Mouse (Mus musculus): ENCODE measurements around the gene Vasp. TPM values are rescaled to one million over a fixed set of nuclear protein-coding genes. Genes with fewer than 3 reads are reported as not detected.

The Vasp gene
- polyA plus RNA-seq, 1 experiment, result 194 TPM

DNA sequence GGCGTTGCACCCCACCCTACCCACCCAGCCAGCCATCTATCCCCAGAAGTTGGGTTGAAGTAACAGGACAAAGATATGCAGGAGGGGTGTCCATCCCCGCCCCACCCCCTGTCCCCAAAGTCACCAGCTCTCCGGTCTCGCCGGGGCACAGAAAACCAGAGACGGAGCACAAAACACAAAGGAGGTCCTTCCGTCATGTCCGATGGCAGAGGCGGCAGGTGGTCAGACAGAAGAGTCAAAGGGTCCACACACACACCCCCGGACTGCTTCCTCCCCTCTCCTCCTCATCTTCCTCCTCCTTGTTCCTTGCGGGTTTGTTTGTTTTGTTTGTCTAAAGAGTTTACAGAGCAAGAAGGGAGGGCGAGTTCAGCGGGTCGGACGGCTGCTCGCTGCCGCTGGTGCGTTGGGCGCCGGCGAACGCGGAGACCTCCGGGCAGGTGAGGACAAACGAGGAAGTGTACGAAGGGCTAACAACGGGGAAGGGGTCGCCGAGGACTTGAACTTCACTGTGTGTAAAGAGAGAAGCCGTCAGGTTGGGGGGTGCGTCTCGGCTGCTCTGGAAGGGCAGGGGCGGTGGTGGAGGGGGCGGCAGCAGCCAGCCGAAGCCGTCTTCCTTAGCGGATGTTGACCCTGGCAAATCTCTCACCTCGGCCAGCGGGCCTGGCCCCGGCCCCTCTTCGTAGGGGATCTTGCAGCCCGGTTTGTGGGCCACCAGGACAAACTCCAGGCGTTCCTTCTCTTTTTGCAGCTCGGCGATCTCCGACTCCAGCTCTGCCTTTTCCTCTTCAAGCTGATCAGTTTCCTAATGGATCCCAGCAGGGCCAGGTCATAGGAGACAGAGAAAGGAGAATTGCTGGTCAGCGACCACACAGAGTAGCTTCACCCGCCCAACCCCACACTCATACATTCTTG lies 33.1 kb upstream of the Vasp start:
- Histone ChIP-seq H3K4me1 (ENCODE audit: control insufficient read depth, insufficient read depth, low read length) (peaks cover 5% of the 10 kb centered on the region), H3K4me3 (replicated peaks; ENCODE audit: extremely low read depth, low read depth, low read length) (peak overlapping the region; percentile 31)
- TF ChIP-seq CTCF (IDR thresholded peaks at IDR 0.05; ENCODE audit: insufficient read depth, low read length), result no peak
- TF ChIP-seq POLR2A (IDR thresholded peaks at IDR 0.05; ENCODE audit: borderline replicate concordance, extremely low read depth, low read depth, low read length), result no peak
- 14% methylated on average over 48 of the region's 48 CpGs for WGBS
- no peak for DNase-seq

DNA sequence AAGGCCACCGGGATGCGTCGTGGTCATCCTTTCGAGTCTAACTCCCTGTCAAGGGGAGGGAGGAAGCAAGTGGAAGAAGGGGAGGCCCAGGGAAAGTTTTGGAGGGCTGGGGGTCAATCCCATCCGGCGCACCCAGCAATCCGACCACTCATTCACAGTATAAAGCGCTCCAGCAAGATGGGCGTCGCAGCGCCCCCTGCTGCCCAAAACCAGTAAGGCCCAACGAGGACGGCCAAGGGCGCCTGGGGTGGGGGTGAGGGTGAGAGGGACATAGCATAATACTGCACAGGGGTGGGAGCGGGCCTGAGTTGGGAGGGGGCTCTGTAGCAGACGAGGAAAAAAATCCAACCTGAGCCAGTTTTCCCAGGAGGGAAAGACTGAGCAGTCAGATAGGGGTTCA lies 32.2 kb upstream of the Vasp start:
- no peak overlapping the region for H3K4me3 ChIP-seq (replicated peaks; ENCODE audit: extremely low read depth, low read depth, low read length)
- WGBS, result 4% methylated on average over 16 of the region's 16 CpGs

DNA sequence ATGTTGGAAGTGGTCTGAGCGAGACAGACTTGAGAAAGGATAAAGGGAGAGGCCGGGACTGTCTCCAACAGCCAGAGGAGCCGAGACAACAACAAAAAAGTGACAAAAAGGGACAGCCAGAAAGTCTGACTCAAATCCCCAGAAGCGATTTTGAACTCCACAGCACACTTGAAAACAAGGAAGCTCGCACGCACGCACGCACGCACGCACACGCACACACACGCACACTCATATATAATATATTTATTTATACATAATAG lies 31.4 kb upstream of the Vasp start:
- no peak overlapping the region for H3K4me3 ChIP-seq (replicated peaks; ENCODE audit: extremely low read depth, low read depth, low read length)
- no peak for TF ChIP-seq CTCF (IDR thresholded peaks at IDR 0.05; ENCODE audit: insufficient read depth, low read length)
- no peak for TF ChIP-seq POLR2A (IDR thresholded peaks at IDR 0.05; ENCODE audit: borderline replicate concordance, extremely low read depth, low read depth, low read length)
- 84% methylated on average over 12 of the region's 12 CpGs for whole genome bisulfite sequencing

More for the DNA sequence above, 32.2 kb upstream of the Vasp start:
- peak; percentile 80 for DNase-seq
- TF ChIP-seq POLR2A (IDR thresholded peaks at IDR 0.05; ENCODE audit: borderline replicate concordance, extremely low read depth, low read depth, low read length) (no peak), CTCF (IDR thresholded peaks at IDR 0.05; ENCODE audit: insufficient read depth, low read length) (peak; percentile 73)
- peaks cover 2% of the 10 kb centered on the region for H3K4me1 ChIP-seq (ENCODE audit: control insufficient read depth, insufficient read depth, low read length)

DNA sequence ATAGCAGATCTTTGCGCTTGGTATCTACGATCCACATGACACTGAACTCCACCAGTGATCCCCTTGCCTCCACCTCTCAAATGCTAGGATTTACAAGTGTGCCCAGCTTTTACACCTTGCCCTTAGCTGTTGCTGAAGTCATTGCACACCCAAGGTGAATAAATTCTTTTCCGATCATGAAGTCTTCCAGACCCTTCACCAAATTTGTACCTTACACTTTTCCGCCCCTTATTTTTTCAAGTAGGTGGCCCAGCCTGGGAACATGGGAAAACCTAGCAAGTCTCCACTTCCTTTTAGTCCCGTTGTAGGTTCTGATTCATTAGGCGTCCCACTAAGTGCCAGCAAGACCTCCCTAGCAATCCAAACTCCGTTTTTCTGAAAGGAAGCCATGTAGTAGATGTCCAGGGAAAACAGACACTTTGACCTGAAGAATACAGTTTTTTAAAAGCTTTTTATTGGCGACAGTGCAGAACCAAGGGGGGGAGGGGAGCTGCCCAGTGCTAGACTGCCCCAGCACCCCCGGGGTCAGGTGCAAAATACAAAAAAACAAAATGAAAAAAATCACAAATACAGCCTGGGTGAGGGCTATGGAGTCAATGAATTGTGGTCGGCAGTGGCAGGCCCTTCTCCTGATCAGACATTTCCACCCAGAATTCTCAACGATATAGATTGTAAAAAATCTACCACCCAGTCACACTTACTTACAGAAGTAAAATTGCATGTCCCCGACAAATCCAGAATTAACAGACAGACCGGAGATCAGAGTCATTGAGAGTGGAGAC lies 30.8 kb upstream of the Vasp start:
- no peak for DNase-seq
- no peaks in the 10 kb centered on the region for H3K4me1 ChIP-seq (ENCODE audit: control insufficient read depth, insufficient read depth, low read length)
- TF ChIP-seq CTCF (IDR thresholded peaks at IDR 0.05; ENCODE audit: insufficient read depth, low read length), result no peak
- TF ChIP-seq POLR2A (IDR thresholded peaks at IDR 0.05; ENCODE audit: borderline replicate concordance, extremely low read depth, low read depth, low read length), result no peak
- no peak overlapping the region for H3K4me3 ChIP-seq (replicated peaks; ENCODE audit: extremely low read depth, low read depth, low read length)
- WGBS, result 53% methylated on average over 13 of the region's 13 CpGs

More for the DNA sequence above, 31.4 kb upstream of the Vasp start:
- peaks cover 2% of the 10 kb centered on the region; the same call in 1 of the 2 replicates for H3K4me1 ChIP-seq (ENCODE audit: control insufficient read depth, insufficient read depth, low read length)
- DNase-seq, result no peak

DNA sequence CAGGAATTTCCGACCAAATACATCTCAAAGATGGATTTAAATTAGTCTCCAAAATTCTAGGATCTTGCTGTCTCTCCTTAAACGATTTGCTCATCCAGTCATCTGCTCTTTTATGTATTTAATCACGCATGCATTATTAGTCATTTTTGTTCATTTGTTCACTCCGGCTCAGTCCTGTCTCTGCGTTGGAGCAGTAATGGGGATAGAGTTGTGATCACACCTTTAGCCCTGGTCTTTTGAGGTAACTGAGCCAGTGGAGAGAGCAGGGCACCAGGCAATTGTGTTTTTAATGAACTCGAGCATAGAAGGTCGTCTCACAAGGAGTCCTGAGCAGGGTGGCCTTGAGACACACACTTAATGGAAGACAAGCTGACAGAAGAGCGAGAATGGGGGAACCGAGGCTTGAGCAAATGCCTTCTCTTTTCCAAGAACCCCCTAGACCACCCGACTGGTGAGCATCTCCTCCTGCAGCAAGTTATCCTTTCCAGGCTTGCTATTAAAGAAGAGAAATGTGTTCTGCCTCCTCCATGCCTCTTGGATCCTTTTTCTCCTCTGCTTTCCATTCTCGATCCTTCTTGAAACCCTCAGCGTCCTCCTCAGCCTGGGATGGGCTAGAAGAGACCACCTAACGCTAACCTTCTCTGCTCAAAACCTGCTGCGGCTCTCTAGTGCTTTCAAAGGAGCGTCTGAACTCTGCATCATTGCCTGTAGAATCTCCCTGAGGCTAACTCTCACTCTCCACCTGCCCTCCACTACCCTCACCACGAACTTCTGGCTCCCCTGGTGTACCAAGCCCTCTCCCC lies 30.0 kb upstream of the Vasp start:
- 16% methylated on average over 16 of the region's 16 CpGs for WGBS
- Histone ChIP-seq H3K4me1 (ENCODE audit: control insufficient read depth, insufficient read depth, low read length) (no peaks in the 10 kb centered on the region), H3K4me3 (replicated peaks; ENCODE audit: extremely low read depth, low read depth, low read length) (no peak overlapping the region)
- DNase-seq, result no peak
- no peak for TF ChIP-seq POLR2A (IDR thresholded peaks at IDR 0.05; ENCODE audit: borderline replicate concordance, extremely low read depth, low read depth, low read length)
- no peak for TF ChIP-seq CTCF (IDR thresholded peaks at IDR 0.05; ENCODE audit: insufficient read depth, low read length)

DNA sequence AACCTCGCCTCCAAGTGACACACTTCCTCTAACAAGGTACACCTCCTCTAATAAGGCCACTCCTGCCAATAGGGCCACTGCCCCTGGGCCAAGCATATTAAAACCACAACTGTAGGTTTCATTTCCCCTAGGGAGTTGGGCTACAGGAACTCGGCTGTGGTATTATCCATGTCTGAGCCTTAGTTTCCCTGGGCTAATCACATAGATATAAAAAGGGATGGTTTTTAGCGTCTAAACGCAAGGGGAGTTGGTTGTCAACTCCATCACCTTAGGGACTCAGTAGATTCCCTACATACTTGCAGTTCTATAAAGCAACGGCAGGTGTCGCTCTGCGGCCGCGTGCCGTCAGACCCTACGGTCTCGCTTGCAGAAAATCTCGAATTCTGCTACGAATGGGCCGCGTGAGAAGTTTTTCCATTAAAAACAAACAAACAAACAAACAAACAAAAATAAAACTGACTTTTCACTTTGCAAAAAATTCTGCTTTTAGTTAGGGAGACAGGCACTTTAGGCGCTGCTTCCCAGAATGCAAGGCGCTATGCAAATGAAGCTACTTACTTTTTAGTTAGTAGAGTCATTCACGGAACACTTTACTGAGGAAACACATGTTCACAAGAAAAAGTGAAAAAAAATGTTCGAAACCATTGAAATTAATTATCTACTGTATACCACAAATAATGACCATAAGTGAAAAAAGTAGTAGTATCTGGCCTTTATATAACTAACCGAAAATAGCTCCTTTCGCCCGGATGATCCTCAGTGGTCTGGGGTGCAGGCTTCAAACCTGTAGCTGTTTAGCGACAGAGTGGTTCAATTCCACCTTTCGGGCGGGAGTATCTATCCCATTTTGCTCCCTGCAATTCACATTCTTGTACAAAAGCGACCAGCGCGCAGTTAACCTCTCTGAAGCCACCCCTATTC lies 29.1 kb upstream of the Vasp start:
- peak; percentile 73 for DNase-seq
- WGBS, result under 1% methylated on average over 29 of the region's 29 CpGs
- TF ChIP-seq POLR2A (IDR thresholded peaks at IDR 0.05; ENCODE audit: borderline replicate concordance, extremely low read depth, low read depth, low read length) (no peak), CTCF (IDR thresholded peaks at IDR 0.05; ENCODE audit: insufficient read depth, low read length) (peak; percentile 98)
- Histone ChIP-seq H3K4me1 (ENCODE audit: control insufficient read depth, insufficient read depth, low read length) (no peaks in the 10 kb centered on the region), H3K4me3 (replicated peaks; ENCODE audit: extremely low read depth, low read depth, low read length) (peak overlapping the region; percentile 61)

DNA sequence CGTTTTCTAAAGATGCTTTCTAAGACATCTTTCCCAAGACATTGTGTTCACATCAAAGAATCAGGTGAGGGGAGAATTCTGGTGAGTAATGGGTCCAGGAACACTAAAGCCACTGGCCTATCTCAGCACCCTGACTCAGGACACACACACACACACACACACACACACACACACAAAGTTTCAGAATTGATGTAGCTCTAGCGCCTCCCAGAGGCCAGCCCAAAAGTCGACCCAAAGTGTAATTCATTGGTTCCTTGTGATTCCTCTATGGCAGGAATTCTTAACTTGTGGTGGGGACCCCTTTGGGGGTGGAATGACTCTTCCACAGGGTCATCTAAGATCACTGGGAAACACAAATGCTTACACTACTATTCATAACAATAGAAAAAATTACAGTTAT lies 27.6 kb upstream of the Vasp start:
- no peak for DNase-seq
- peak; percentile 58 for TF ChIP-seq CTCF (IDR thresholded peaks at IDR 0.05; ENCODE audit: insufficient read depth, low read length)
- no peak for TF ChIP-seq POLR2A (IDR thresholded peaks at IDR 0.05; ENCODE audit: borderline replicate concordance, extremely low read depth, low read depth, low read length)
- 14% methylated on average over 3 of the region's 3 CpGs for WGBS
- H3K4me1 ChIP-seq (ENCODE audit: control insufficient read depth, insufficient read depth, low read length), result no peaks in the 10 kb centered on the region; the same call in 1 of the 2 replicates
- no peak overlapping the region for H3K4me3 ChIP-seq (replicated peaks; ENCODE audit: extremely low read depth, low read depth, low read length)

DNA sequence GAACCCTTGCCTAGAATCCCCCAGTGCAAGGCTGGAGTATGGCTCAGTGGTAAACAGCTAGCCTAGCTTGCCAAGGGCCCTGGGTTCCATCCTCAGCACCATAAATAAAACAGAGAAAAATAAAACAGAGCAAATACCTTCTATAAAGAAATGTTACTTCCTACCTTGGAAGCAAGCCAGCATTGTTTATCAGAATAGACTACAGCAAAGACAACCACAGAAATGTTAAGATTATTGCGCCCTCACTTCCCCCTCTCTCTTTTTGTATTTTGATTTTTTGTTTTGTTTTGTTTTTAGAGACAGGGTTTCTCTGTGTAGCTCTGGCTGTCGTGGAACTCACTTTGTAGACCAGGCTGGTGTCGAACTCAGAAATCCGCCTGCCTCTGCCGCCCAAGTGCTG lies 26.2 kb upstream of the Vasp start:
- WGBS, result 82% methylated on average over 5 of the region's 5 CpGs
- Histone ChIP-seq H3K4me3 (replicated peaks; ENCODE audit: extremely low read depth, low read depth, low read length) (no peak overlapping the region), H3K4me1 (ENCODE audit: control insufficient read depth, insufficient read depth, low read length) (no peaks in the 10 kb centered on the region; the same call in 1 of the 2 replicates)
- no peak for DNase-seq
- TF ChIP-seq CTCF (IDR thresholded peaks at IDR 0.05; ENCODE audit: insufficient read depth, low read length) (no peak), POLR2A (IDR thresholded peaks at IDR 0.05; ENCODE audit: borderline replicate concordance, extremely low read depth, low read depth, low read length) (no peak)
